Mouse (Mus musculus) testis, adult 2 months (tissue): ENCODE measurements around the gene Ccpg1os.
A peak's percentile ranks its signal among the peaks of the same experiment; 100 is the strongest.

Experiments
- CTCF ChIP-seq: fragments of 200-500 bp; IDR thresholded peaks from 2 replicates; pipeline ENCODE4 v1.5.1; 2012; ENCODE audit warnings: low read depth, mild to moderate bottlenecking, inconsistent platforms, low read length, moderate library complexity; ENCODE audit not compliant: control insufficient read depth, insufficient read depth, insufficient replicate concordance
- POLR2A ChIP-seq: fragments of 200-500 bp; IDR thresholded peaks from 2 replicates; pipeline ENCODE4 v1.6.1; 2012; ENCODE audit warnings: low read depth, mild to moderate bottlenecking, inconsistent platforms, low read length, moderate library complexity; ENCODE audit not compliant: control insufficient read depth

- TF ChIP-seq CTCF = peak; percentile 40; the same call in 1 of the 2 replicates
- TF ChIP-seq POLR2A = no peak
These were observed 16.7 kb downstream of the Ccpg1os start for GRCm38 (mm10) chr9:72968349-72969061.
